Mouse (Mus musculus): ENCODE measurements at regions not wholly inside any gene's neighbourhood (a gene's known extent, or its start where the extent isn't known, plus 50 kb on each side); places are given as distances from the start of the nearest gene placed in this dataset.
A peak's percentile ranks its signal among the peaks of the same experiment; 100 is the strongest.

DNA sequence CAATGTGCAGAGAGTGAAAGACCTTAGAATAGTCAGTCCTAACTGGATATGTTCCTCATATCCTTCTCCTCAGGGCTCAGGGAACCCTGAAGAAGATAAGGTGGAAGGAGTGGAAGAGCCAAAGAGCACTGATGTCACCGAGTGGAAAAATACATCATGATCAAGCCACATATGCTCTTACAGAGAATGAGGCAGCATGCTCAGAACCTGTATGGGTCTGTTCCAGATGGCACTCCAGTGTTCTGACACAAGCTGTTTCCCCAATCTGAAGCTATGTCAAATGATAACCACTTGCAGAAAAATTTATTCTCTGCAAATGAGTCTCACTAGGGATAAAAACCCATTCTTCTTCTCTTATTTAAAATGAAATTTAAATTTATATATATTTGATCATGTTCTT lies 572.6 kb upstream of the Robo2 start:
- no peak for DNase-seq (ENCODE audit: low spot score in 2 of 2)

DNA sequence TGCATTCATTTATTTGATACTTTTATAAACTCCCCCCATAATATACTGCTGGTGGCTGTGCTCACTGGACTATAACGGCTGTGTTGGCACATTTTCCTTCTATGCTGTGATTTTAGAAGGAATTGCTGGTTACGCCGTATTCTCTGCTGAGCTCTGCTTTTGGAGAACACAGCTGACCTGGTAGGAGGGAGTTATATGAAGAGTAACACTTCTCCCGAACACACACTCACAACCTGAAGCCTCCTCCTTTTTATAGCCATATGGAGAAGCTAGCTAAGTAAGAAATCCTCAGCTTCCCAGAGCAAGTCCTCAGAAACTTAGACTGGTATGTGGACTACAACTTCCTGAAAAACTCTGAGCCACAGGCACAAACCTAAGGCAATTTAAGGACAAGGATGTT lies 554.5 kb upstream of the Robo2 start:
- no peak for DNase-seq (ENCODE audit: low spot score in 2 of 2)

DNA sequence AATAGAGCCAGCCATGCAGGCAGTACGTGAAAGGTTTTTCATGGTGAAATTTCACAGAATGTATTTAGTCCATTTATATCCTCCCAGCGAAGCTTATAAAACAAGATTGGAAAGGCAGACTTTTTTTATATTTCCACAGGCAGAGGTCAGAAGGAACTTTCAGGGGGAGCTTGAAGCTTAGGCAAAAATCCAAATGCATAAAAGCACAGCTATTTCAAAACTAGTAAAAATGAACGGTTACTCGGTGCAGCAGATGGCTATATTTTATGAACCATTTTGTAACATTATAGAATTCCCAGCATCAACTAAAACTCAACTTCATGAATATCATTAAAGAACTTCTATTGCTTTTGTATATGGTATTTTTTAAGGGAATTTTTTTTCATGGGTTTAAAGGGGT lies 518.1 kb upstream of the Robo2 start:
- no peak for DNase-seq (ENCODE audit: low spot score in 2 of 2)

DNA sequence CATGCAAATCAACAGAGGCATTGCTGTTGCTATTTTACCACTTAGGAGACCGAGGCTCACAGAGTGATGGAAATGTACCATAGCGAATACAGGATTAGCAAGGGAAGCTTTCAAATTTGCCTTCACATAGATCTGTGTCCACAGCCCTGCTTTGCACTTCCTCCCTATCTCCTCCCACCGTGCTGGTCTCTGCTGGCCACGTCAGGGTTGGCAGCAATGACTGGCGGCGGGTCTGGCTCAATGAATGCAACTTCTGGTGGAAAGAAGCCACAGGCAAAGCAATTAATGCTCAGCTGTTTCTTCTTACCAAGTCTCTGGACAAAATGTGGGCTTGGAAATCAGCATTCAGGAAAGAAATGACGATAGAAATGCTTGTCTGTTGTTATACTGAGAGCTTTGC lies 489.2 kb upstream of the Robo2 start:
- DNase-seq (ENCODE audit: low spot score in 2 of 2), result peak; percentile 33 to 52

DNA sequence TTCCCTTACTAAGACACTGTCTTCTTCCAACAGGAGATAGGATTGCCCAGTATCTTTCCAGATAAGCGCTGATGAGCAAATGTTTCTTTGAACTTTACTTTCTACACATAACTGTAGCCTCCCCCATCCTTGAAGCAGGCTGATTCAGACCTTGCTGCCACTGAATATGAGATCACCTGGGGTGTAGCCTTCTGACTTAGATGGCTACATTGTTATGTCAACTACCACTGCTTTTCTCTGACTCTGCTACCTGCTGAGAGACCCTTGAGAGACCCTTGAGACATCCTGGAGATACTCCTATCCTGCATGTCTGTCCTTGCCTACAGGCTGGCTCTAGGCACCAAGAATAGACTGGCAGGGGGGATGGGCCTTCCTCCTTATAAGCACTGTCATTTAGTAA lies 476.1 kb upstream of the Robo2 start:
- no peak for DNase-seq (ENCODE audit: low spot score in 2 of 2)

DNA sequence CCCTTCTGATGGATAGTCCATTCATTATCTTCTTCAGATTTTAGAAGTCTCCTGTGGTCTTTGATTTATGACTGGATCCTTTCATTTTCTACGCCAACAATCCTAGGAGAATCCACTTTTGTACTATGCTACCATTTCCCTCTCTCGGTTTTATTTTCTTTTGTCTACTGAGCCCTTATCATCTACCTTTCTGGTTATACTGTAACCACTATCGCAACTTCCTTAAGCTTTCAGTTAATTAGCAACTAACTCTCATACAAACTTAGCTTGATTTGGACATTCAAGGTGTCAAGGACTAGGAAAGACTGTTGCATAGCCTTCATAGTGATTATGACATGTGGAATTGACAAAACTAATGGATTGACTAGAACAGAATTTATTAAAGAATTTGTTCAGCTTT lies 467.0 kb upstream of the Robo2 start:
- DNase-seq (ENCODE audit: low spot score in 2 of 2), result no peak

DNA sequence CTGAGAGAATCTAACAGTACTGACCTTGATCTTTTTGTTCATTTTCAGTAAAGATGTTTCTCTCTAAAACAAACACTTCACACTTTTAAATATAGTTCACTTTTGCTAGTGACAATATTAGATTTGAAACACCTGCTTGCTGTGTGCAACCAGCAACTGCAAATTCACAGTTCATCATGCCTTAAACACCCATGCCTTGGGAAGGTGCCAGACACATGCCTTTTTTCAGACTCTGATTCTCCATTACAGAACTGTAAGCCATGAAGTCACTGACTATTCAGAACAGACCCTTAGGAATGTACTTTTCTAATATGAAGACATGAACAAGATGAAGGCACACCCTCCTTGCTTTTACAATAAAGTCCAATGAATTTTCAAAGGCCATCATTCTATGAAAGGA lies 462.1 kb upstream of the Robo2 start:
- peak; percentile 4 to 12 for DNase-seq (ENCODE audit: low spot score in 2 of 2)

DNA sequence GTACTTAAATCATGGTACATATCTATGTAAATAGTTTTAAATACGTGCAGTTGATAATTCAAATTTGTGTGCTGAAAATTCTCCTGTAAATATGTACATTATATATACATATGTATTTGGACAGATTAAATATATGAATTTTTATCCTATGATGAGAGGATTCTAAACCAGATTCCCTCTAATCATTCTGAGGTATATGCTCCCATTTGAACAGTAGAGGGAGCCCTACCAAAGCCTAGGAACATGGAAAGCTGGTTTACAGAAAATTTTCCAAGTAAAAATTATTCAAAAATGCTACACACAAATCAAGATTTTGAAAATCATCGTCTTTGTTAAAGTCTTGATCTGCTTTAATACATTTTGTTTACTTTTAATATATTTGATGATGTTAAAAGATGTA lies 446.1 kb upstream of the Robo2 start:
- no peak for DNase-seq (ENCODE audit: low spot score in 2 of 2)

DNA sequence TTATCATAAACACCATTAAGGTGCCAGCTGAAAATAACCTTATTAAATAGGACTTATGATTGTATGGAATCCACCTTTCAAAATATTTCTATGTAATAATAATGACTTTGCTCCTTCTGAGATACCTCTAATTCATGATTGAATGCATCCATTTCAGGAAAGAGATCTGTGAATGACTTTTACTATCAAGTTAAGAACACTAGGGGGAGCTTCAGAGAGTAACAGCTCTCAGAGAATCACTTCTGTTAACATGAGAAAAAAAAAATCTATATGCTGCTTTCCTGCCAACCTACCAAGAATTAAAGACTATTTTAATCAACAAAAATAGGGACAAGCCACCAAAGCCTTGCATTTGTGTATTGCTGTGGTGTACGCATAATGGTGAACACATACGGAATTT lies 428.4 kb upstream of the Robo2 start:
- no peak for DNase-seq (ENCODE audit: low spot score in 2 of 2)

DNA sequence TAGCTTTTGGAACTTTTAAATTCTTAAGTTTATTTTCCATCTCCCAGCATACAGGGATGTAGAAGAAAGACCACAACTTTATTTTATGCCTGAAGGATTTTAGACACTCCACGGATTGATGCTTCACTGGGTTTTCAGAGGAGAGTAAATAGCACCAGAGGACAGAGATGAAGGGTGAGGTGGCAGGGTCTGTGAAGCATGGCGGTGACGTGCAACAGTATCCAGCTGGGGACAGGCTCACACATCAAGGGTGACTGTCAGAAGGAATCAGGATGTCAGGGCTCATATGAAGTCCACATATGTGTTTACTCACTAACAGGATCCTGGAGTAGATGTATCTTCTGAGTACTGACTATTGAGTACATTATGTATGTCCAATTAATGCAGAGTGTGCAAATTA lies 402.8 kb upstream of the Robo2 start:
- DNase-seq (ENCODE audit: low spot score in 2 of 2), result no peak

DNA sequence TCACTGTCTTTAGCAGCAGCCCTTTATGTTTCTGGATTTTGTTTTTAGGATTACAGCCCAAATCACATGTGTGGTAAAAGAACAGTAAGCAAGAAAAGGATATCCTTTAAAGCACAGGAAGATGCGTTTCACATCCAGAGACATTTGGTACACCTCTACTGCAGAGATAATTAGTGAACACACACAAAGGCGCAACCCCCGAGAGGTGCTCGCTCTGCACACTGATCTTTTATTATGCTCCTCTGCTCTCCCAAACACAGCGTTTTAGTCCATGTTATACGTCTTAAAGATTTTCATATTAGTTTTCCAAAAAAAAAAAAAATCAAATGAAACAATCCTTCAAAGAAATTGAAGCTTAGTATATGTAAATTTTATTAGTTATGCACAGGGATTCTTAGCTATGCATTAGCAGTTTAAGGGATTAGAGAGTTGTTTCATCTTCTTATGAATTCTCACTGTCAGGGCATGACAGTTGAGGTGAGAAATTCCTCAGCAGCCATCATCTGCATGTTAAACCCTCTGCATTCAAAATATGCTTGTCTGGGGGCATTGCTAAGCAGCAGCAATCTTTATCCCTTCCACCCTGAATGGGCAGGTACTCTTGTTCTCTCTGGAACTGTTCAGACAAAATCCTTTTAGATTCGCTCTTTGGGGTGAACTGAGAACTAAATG lies 397.7 kb upstream of the Robo2 start:
- DNase-seq (ENCODE audit: low spot score in 2 of 2), result no peak

DNA sequence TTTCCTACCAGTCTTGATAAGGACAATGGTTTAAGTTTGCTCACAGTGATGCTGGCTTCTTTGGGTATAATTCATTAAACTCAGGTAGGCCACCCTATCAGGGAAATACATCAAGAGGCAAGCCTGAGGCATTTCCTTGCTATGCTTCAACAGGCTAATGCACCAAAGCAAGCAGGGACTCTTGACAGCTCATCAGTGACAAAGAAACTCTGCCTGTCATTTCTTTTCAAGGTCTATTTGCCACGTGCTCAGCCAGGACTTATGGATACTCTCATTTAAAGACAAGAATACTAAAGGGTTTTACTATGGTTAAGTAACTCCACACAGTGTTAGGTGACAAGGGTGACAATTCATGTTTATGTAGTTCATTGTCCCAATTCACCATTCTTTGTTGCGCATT lies 395.1 kb upstream of the Robo2 start:
- no peak for DNase-seq (ENCODE audit: low spot score in 2 of 2)

DNA sequence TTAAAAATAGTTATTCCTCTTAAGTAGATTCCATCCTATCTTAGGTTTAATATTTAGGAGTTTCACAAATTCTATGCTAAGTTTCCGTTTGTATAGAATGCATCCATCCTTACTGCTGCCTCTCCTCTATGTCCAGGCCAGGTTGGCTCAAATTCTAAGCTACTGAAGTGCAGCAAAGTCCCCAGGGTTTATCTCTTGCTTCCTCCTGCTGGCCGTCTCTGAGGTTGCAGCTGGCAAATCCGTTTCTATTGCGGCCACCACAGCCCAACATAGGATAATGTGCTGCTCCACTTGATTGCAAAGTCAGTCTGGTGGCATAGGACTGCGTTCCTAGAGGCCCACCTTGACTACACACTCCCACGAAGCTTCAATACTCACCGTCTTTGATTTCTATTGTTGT lies 389.7 kb upstream of the Robo2 start:
- peak; percentile 33 to 41 for DNase-seq (ENCODE audit: low spot score in 2 of 2)

DNA sequence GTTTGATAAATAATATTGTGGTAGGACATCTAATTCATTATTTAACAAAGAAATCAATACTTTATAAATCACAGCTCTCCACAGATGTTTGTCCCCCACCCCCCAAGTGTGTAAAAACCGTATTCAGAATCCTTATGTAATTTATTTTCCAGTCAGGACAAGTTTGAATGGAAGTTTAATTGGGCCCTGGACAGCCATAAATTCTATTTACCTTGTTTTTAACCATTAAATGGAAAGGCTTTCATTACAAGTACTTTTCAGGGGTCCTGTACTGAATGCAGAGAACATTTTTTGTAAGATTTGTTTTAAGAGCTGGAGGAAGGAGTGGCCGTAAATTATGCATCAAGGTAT lies 384.7 kb upstream of the Robo2 start:
- DNase-seq (ENCODE audit: low spot score in 2 of 2), result no peak

DNA sequence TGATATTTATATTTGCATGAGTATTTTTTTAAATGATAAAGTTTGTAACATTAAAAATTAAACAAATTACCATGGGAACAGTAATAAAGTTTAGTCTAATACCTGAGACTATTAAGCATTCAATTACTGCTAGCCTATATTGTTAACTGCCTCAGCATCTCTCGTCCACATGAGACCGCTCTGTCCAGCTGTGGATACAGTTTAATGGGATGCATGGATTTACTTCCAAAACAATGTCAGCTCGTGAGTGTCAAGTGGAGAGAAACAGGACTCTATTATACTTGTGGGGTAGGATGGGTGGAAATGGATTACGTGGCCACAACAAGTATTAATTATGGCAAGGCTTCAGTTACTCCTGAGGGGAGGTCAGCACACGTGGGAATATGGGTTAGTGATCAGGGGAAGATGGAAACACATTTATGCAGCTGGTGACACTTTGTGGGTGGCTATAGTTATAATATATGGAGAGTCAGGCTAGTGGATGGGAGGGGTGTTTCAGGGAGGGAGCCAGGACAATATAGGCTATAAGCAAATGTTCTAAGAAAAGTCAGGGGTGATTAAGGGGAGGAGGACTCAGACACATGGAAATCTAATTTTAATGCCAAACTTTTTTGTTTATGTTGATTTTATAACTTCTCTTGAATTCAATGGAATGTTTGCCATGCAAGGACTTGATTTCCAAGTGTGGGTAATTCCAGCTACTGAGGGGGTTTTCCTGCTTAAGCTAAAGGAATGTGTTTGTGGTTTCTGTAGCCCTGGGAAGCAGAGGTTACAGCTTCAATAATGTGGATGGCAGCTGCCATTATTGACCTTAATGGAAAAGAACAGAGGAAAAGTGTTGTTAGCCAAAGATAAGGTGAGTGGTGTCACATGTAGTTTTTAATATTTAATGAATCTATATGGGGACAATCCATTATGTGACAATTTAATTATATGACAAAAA lies 384.0 kb upstream of the Robo2 start:
- no peak for DNase-seq (ENCODE audit: low spot score in 2 of 2)

DNA sequence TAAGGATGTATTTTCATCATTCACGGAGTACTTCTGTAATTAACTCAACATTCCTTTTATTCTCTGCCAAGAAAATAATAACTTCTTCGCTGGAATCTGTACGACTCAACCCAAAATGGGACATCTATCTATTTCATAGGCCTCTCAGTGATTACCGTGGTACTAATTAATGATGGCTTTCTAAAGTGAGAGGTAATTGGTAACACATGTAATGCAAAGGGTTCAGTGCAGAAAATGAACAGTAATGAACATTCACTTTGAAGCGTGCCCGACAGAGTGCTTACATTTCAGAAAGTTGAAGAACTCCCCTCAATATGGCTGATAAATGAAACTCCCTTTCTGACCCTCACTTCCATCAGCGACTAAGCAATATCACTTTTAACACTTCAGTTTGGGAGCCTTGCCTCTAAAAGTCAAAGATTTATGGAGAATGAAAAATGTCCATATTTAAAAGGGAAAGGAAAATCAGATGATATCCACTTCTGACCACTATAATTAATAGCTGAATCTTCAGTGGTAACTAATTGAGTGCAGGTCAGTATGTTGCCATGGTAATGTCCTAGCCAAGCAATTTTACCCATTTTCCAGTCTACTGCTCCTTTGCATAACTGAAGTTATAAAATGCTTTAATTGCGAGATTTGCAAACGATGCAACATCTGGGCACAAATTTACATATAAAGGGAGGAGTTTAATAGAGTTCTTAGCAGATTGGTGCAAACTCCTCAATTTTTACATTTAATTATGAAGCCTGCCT lies 373.9 kb upstream of the Robo2 start:
- no peak for DNase-seq (ENCODE audit: low spot score in 2 of 2)

DNA sequence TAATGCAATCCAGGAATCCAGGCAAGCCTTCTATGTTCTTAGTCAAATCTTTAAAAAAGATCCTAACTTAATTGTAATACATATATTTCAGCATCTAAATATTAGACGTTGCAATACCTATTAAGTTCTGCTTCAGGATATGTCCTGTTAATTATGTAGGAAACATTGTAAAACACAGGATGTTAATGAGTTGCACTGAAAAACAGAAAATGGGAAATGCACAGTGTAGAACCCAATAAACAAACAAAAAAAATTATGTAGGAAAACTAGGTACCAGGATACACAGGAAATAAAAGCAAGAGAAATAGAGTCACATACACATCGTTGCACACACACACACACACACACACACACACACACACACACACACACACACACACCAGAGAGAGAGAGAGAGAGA lies 368.8 kb upstream of the Robo2 start:
- no peak for DNase-seq (ENCODE audit: low spot score in 2 of 2)

DNA sequence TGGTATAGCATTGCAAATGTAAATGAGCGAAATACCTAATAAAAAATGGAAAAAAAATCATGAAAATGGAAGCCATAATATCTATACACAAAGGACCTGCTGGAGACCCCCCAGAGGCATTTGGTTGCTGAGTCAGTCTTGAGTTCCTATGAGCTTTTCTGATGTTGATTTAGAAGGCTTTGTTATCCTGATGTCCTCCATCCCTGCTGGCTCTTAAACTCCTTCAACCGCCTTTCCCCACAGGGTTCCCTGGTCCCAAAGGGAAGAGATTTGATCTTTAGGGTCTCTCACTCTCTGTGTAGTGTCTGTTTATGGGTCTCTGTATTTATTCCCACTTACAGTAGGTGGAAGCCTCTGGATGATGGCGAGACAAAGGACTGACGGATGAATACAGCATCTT lies 356.6 kb upstream of the Robo2 start:
- no peak for DNase-seq (ENCODE audit: low spot score in 2 of 2)

DNA sequence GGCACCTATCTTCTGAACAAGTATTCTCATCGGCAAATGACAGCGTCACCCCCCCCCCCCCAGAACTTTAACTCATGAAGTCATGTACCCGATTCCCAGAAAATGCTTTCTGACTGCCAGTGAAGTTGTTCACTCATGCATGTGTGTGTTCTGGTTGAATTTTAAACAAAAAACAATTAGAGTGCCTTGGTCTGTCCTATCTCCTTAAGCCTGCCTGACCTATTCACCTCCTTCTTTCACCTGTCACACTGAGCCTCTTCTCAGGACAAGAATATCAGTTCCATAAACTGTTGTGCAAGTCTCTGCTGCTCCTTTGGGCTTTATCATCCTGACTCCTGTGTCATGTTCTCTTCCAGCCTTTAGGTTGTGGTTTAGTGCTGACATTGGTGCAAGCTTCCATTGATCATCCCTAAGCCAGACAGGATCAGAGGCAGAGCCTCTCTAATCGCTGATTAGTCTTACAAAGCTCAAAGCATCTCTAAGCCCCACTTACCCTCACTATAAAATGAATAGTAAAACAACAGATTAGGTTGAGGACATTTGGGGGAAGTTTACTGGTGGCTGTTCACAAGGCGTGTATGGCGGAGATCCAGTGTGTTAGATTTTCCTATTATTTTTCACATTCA lies 345.2 kb upstream of the Robo2 start:
- DNase-seq (ENCODE audit: low spot score in 2 of 2), result no peak

DNA sequence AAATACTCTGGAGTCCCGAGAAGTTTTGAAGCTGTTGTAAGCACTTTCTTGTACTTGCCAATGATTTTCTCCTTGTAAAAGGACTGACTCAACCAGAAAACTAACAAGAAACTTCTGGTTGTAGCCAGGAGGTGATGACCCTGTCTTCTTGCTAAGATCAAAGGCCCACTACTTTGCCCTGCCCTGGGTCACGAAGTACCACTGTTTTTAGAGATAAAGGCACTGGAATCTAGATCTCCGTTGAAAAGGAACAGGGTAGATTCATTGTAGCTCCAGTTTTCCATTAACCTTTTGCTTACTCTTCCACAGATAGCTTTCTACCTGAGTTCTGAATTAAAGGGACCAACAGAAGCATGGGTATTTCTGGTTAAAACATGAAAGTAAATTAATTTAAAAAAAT lies 339.3 kb upstream of the Robo2 start:
- no peak for DNase-seq (ENCODE audit: low spot score in 2 of 2)

DNA sequence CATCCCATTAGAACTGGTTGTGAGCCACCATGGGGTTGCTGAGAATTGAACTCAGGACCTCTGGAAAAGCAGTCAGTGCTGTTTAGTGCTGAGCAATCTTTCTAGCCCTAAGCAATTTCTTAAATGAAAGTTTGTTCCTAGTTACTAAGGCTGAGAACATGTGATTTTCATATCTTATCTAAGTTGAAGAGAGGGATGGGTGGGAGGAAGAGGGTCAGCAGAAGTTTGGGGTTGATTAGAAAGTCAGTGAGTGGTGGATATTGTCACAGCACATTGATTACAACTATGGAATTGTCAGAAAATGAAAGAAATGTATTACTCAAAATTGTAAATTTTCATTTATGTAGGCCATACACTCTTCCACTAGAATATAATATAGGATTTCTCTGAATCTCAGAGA lies 337.4 kb upstream of the Robo2 start:
- no peak for DNase-seq (ENCODE audit: low spot score in 2 of 2)

DNA sequence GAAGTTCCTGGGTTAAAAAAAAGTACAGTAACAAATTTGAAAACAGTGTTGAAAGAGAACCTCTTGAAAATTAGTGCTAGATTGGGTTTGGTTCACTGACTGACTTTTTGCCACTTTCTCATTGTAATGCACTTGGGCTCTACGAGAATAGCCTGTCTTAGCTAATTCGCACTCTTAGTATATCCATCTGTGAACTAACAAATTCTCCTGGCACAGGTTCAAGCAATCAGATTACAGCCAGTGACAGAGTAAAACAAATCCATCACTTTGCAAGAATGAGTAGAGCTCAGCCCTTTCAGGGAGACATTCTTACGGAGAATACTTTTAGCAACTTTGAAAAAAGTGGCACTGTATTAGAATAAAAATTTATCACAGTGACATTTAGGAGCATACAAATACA lies 331.9 kb upstream of the Robo2 start:
- DNase-seq (ENCODE audit: low spot score in 2 of 2), result no peak

Data from layer of hippocampus, postnatal 10 days (tissue).